Mouse (Mus musculus) macrophage (primary cell): ENCODE measurements around the gene Ppp1r9a. TPM values are rescaled to one million over a fixed set of nuclear protein-coding genes. Genes with fewer than 3 reads are reported as not detected.
"Not testable (repeated sequence)": the region's sequence is repeated elsewhere in the genome, so short reads cannot be mapped to it uniquely, and the experiment has no call there.

ENCODE experiments used
- H3K27ac ChIP-seq: fragments of 350-480 bp; formaldehyde crosslinking; 2 replicates; pipeline ENCODE4 v1.9.0; 2021
- H3K36me3 ChIP-seq: fragments of 350-480 bp; formaldehyde crosslinking; 2 replicates; pipeline ENCODE4 v1.9.0; 2021; ENCODE audit errors: inconsistent target
- H3K4me3 ChIP-seq: fragments of 350-480 bp; formaldehyde crosslinking; 2 replicates; pipeline ENCODE4 v1.9.0; 2021; ENCODE audit errors: inconsistent target
- H3K79me2 ChIP-seq: fragments of 350-480 bp; formaldehyde crosslinking; 2 replicates; pipeline ENCODE4 v1.9.0; 2021; ENCODE audit errors: inconsistent target
- WGBS: methylation state at CpG from one replicate; pipeline ENCODE4 v1.1.7; 2026; ENCODE audit warnings: inconsistent platforms; ENCODE audit not compliant: missing documents; 5-methylcytosine and 5-hydroxymethylcytosine counted together
- polyA plus RNA-seq: library from polyadenylated mRNA; stranded (reverse); fragments of 250-400 nt; gene quantifications from 3 replicates; pipeline ENCODE4 v1.2.4, GENCODE M21; 2018; ENCODE audit warnings: inconsistent platforms
- total RNA-seq, 78 experiments: library from RNA; depleted of rRNA; stranded (reverse); fragments of 250-400 nt; gene quantifications; 1 replicate in 9 of 78; 2 replicates in 24 of 78; 3 replicates in 43 of 78; 4 replicates in 2 of 78; pipeline ENCODE4 v1.2.4; 2018; ENCODE audit warnings: inconsistent platforms in 56 of 78

Gene Ppp1r9a
- 10 to 100 TPM in 18 of 26 experiments, 1 to 10 TPM in 8; 7.2 to 54.7 (median 18.5) TPM for total RNA-seq (2018; cell fraction: chromatin; rRNA removed)
- 1 to 10 TPM in 14 of 26 experiments, under 1 TPM in 12; 0.48 to 6.5 (median 2.8) TPM for total RNA-seq (2018; cell fraction: cytosol; rRNA removed)
- 10 to 100 TPM in 13 of 26 experiments, 1 to 10 TPM in 13; 2.7 to 46.8 (median 14.0) TPM for total RNA-seq (2018; cell fraction: nucleus; rRNA removed)
- polyA plus RNA-seq, result 2.7 to 3.5 TPM (median 3.4 TPM) in 3 replicates

DNA sequence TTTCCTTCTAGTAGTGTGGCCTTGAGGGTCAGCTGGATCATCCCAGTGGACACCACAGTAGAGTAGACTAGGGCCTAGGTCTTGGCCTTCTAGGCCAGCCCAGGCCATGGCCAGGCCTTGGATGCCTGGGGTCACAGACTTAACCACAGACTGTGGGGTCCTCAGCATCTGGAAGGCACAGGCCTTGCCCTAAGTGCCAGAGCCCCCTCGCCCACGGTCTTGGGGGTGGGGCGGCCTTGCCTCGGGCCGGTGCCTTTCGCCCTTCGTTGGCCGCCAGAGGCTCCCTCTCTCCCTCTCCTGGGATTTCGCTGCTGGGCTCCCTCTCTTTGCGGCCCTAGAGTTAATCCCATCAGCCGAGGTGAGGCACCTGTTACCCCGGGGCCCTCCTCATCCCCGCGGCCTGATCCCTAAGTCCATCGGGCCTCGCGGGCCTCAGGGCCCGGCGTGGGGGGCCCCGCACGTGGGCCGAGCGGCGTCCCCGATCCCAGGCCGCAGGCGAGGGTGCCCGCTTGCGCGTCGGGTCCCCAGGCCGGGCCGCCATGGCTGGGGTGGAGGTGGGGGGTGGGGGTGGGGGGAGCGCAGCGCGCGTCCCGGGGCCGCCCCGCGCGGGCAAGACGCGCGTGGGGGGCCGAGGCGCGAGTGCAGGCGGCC is at the start of gene Ppp1r9a:
Gene Ppp1r9a, plus strand, starts transcription at position 244 of the 651 bp plus-strand sequence.
- H3K27ac ChIP-seq, result no peak within 1 kb of the TSS
- H3K79me2 ChIP-seq, result no peaks in the 10 kb centered on the region
- H3K36me3 ChIP-seq, result no peaks in the 10 kb centered on the region
- peak within 1 kb of the TSS; percentile 17 for H3K4me3 ChIP-seq
- 4% methylated on average over 35 of the region's 49 CpGs for WGBS

DNA sequence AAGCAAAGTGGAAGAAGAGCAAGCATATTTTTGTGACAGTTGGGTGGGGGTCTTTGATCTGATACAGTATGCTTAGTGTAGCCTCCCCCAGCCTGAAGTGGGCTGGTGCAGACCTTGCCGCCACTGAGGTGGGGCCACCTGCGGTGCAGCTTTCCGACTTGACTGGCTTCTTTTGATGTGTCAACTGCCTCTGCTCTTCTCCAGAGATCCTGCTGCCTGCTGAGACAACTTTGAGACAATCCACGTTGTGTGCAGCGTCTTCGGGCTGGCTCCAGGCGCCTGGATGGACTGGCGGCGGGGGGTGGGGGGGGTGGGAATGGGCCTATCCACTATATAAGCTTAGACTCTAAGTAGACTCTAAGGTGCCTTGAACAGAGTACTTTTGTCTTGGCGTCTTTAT is 47.5 kb upstream of the Ppp1r9a start:
- H3K36me3 ChIP-seq, result no peaks in the 10 kb centered on the region
- H3K79me2 ChIP-seq, result no peaks in the 10 kb centered on the region
- WGBS, result 90% methylated on average over 10 of the region's 10 CpGs
- H3K27ac ChIP-seq, result no peak overlapping the region
- H3K4me3 ChIP-seq, result no peak overlapping the region

DNA sequence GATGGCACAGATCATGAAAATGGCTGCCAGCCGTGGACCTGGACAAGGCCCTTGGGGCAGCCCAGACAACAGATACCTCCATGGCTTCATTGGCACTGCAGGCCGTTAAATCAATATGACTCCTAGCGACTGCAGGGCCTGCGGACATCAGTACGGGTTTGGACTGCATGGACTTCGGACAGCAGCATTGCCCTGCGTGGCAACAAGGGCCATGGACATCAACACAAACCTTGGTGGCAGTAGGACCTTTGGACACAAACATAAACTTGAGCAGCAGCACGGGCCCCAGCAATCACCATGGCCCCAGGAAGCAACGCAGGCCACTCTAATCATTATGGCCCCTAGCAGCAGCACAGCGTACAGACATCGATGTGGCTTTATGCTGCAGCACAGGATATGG is 45.8 kb upstream of the Ppp1r9a start:
- 97% methylated on average over 11 of the region's 11 CpGs for WGBS
- no peaks in the 10 kb centered on the region for H3K36me3 ChIP-seq
- no peak overlapping the region for H3K4me3 ChIP-seq
- no peak overlapping the region for H3K27ac ChIP-seq
- no peaks in the 10 kb centered on the region for H3K79me2 ChIP-seq

DNA sequence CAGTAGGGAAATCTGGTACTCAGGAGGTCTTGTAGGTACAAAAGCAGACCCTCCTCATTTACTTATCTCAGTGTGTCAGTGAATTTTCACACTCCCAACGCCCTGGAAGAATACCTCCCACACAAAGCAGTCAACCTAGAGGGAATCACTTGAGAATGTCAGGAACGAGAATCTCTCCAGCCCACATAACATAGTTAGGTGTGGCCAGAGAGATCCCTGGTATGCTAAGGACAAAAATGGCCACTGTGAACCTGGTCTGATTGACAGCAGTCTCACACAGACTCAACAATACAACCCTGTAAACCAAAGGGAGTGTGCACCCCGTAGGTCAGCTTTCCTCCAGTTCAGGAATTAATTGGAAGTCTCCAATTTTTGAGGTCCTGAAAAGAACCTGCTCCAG is 18.4 kb upstream of the Ppp1r9a start:
- H3K36me3 ChIP-seq, result no peaks in the 10 kb centered on the region
- no peak overlapping the region for H3K27ac ChIP-seq
- H3K79me2 ChIP-seq, result no peaks in the 10 kb centered on the region
- no peak overlapping the region for H3K4me3 ChIP-seq
- 92% methylated on average over 3 of the region's 3 CpGs for WGBS

DNA sequence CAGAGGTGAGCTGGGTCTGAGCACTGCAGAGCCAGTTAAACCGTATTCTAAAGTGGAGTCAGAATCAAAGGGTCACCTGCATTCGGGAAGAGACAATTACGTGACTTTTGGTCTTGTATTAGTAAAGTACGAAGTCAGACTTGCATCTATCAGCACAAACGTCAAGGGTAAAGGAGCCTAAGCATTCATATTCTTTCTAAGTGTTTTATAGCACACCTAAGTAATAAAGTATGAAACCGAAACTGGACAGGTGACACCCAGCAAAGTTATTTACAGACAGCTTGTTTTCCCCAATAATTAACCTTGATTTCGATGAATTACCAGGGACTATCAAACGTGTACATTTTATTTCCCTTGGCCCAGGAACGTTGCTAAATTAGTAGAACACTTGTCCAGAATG is 13.2 kb upstream of the Ppp1r9a start:
- H3K79me2 ChIP-seq, result no peaks in the 10 kb centered on the region
- no peaks in the 10 kb centered on the region for H3K36me3 ChIP-seq
- no peak overlapping the region for H3K4me3 ChIP-seq
- H3K27ac ChIP-seq, result no peak overlapping the region
- 86% methylated on average over 9 of the region's 9 CpGs for WGBS

DNA sequence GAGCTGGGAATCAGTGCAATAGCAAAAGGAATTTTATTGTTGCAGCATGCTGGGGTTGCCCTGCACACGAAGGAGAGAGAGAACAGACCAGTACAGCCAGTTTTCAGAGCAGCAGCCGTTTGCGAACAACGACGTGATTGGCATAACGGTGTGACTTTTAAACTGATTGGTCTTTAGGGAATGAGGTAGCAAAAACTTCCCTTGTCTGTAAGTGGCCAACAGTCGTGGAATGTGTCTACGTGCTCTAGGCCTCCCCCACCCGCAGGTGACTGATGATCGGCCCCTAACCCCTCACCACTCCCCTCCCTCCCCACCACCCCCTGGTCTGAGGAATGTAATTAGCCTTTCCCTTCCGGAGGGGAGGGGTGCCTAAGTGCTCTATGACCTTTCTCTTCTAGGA is 10.3 kb upstream of the Ppp1r9a start:
- Histone ChIP-seq H3K79me2 (no peaks in the 10 kb centered on the region), H3K27ac (no peak overlapping the region), H3K36me3 (no peaks in the 10 kb centered on the region), H3K4me3 (no peak overlapping the region)
- 89% methylated on average over 11 of the region's 11 CpGs for WGBS

DNA sequence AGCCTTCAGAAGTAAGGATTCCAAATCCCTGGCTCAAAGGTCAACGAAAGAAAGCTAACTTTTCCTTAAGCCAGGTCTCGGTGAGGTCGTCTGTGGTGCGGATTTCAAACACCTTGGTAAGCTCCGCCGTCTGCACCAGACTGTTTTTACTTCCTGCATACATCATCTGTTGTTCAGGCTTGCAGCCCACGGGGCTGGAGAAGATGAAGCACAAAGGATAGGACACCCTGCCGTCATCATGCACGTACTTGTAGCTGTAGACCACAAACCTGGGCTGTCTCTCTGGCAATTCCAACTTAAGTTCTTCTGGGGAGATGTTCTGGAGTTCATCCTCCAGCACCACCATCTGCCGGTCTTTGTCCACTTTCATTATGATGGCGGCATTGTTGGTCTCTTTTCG is 9.4 kb upstream of the Ppp1r9a start:
- not testable (repeated sequence) for H3K79me2 ChIP-seq, H3K4me3 ChIP-seq, H3K27ac ChIP-seq, H3K36me3 ChIP-seq
- WGBS, result 79% methylated on average over 10 of the region's 12 CpGs

DNA sequence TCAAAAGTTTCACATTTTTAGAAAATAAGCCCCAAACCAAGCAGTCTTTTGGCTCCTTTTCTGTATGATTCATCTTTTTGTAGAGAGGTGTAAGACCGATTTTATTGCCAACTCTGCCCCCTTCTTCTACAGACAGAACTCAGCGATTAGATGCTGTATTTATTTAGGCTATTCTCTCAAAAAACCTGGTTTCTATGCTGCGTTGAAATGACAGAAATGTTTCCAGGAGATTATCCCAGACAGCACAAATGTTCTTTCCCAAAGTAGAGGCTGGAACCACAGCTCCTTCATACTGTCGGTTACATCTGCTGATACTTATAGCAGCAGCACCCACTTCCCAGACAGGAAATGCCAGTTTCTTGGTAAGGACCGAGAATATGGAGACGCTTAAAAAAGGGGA is 2.8 kb upstream of the Ppp1r9a start:
- Histone ChIP-seq H3K79me2 (no peaks in the 10 kb centered on the region), H3K36me3 (no peaks in the 10 kb centered on the region), H3K27ac (no peak overlapping the region), H3K4me3 (no peak overlapping the region)
- WGBS, result 97% methylated on average over 5 of the region's 6 CpGs

DNA sequence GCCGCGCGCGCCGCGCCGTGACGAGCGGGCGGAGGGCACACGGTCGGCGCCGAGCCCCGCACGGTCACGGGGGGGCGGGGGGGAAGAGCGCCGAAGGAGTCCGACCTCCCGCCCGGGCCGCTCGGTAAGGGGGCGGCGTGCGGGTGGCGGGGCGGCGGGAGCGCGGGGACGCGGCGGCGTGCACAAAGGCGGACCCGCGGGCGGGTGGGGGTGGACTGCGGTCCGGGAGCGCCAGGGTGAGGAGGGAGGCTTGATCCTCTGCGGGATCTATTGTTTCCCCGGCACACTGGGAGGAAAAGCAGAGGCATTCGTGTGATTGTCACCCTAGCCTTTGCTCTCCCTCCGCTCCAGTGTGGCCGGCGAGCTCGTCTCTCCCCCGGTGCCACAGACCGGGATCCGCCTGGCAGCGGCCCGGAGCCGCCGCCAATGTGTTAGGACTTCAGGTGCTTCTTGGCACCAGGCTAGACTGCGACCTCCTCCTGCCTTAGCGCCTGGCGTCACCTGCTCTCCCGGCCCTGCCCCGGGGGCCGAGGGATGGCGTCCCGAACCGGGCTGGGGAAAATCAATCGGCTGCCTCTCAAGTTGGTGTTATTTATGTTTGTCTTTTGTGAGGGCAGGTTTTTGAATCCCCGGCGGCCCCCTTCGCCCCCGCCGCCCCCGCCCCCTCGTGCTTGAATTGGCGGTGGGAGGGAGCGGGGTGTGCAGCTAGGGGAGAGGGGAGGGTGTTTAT is 773 bp downstream of the Ppp1r9a start:
- H3K36me3 ChIP-seq, result no peaks in the 10 kb centered on the region
- no peak overlapping the region for H3K27ac ChIP-seq
- peak overlapping the region; percentile 17 for H3K4me3 ChIP-seq
- H3K79me2 ChIP-seq, result no peaks in the 10 kb centered on the region
- 1% methylated on average over 44 of the region's 77 CpGs for WGBS

DNA sequence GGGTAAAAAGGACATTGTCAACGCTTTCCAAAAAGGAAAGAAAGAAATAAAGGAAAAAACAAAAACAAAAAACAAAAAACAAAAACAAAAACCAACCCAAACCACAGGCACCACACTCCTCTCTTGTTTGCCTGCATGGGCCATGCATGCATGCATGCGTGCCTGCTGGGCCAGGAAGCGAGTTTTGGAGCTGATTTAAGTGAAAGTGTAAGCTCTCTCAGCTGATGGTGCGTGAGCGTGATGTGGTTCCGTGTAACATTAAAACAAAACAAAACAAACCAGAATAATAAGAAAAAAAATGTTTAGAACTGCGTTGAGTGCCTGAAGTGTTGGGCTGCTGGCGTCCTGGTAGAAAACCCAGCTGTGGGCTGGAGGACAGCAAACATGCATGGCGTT is 1.3 kb downstream of the Ppp1r9a start:
- no peaks in the 10 kb centered on the region for H3K36me3 ChIP-seq
- no peak overlapping the region for H3K27ac ChIP-seq
- peak overlapping the region; percentile 17 for H3K4me3 ChIP-seq
- H3K79me2 ChIP-seq, result no peaks in the 10 kb centered on the region
- WGBS, result 20% methylated on average over 9 of the region's 9 CpGs

DNA sequence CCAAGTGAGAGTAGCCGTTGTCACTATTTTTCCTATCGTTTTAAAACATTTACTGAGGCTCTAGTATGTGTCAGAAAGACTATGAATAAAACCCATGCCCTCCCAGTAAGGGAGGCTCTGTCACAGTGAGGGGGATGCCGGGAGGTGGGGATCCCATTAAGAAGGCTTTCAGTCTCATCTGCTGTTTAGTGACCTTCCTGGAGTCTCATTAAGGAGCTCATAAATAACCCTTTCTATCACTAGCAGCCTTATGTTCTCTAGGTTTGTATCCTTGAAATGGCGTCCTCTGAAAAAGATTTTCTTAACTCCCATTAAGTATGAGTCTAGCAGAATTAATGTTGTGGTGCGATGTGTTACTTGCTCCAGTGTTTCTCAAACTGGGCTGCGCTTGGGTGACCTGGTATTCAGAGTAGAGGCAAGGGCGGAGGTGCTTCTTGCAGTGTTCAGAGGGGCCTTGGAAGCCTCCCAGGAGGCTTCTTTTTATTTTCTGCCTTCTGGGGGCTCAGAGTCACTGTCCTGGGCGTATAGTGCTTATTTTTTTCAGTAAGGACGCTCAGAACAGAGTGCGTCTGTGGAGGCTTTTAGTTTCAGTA is 7.4 kb downstream of the Ppp1r9a start:
- no peaks in the 10 kb centered on the region for H3K79me2 ChIP-seq
- 93% methylated on average over 10 of the region's 10 CpGs for WGBS

DNA sequence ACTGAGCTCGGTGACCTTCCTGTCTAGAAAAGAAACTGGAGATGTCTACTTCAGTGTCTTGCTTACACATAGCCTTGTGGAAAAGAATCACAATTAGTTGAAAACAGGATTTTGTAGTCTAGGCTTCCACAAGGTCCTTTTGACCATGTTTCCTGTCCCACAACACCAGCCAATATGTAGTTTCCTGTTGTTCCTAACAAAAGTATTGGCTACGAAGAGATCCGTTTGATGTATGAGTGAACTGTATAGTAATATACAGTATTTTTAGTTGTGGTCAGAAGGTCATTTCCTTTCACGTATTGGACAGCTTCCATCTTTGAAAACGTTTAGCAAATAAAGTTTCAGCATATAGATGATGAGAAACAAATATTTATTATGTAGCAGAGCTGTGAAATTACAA is 15.8 kb downstream of the Ppp1r9a start:
- no peak overlapping the region for H3K4me3 ChIP-seq
- no peak overlapping the region for H3K27ac ChIP-seq
- H3K79me2 ChIP-seq, result no peaks in the 10 kb centered on the region
- H3K36me3 ChIP-seq, result no peaks in the 10 kb centered on the region
- WGBS, result 70% methylated on average over 5 of the region's 5 CpGs

More for the DNA sequence above, 7.4 kb downstream of the Ppp1r9a start:
- H3K36me3 ChIP-seq, result no peaks in the 10 kb centered on the region
- H3K4me3 ChIP-seq, result no peak overlapping the region
- H3K27ac ChIP-seq, result no peak overlapping the region

DNA sequence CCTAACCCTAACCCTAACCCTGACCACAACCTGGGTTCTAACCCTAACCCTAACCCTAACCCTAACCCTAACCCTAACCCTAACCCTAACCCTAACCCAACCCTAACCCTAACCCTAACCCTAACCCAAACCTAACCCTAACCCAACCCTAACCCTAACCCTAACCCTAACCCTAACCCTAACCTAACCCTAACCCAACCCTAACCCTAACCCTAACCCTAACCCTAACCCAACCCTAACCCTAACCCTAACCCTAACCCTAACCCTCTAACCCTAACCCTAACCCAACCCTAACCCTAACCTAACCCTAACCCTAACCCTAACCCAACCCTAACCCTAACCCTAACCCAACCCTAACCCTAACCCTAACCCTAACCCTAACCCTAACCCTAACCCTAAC is 21.1 kb downstream of the Ppp1r9a start:
- not testable (repeated sequence) for H3K27ac ChIP-seq, H3K4me3 ChIP-seq, H3K36me3 ChIP-seq, H3K79me2 ChIP-seq

DNA sequence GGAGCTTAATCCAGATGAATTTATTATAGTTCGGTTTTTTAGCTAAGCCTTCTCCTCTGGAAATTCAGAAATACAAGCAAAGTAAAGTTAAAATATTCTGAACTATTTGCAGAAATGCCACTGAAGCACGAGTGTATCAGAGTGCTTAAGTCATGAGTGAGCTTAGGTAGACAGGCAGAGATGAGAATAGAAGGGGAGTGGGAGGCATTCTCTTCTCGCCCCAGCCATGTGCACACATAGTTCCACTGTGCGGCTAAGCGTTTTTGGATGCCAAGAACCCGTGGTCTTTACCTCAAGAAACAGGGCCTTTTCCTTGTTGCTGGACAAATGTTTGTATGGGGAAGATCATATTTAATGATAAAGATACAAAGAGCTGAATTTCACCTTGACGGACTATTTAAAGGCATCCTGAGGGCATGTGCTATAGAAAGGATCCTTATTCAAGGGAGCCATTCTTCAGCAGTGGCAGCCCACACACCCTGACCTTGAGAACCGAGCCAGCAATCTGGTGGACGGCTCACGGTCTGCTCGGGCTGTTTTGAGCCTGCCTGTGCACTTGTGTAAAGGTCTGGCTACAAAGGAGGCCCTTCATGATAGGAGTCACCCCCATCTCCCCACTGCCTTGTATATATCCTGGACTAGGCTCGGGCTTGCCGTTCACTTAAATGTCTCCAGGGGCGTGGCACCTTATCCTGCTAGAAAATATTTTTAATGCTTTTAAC is 23.4 kb downstream of the Ppp1r9a start:
- Histone ChIP-seq H3K4me3 (no peak overlapping the region), H3K27ac (no peak overlapping the region), H3K36me3 (no peaks in the 10 kb centered on the region), H3K79me2 (no peaks in the 10 kb centered on the region)
- 90% methylated on average over 13 of the region's 14 CpGs for WGBS
